Mouse (Mus musculus) CD4-positive, CD25-positive, alpha-beta regulatory T cell, adult 9 weeks (primary cell): ENCODE measurements around the gene Sprr2a2. TPM values are rescaled to one million over a fixed set of nuclear protein-coding genes. Genes with fewer than 3 reads are reported as not detected.

Experiments used
- polyA plus RNA-seq: library from polyadenylated mRNA; unstranded; fragments of 100-300 nt; shearing (Covaris generic); gene quantifications from one replicate; pipeline ENCODE4 v1.2.1, GENCODE M21; 2017

Sprr2a2 gene
- not detected for polyA plus RNA-seq

GRCm38 (mm10) chr3:92215569-92215968 lies at the start of gene Sprr2a2, which contains the start of gene Sprr2a1:
TSS of gene Sprr2a2 (plus strand) at chr3:92215920.
TSS of gene Sprr2a1 (plus strand) at chr3:92215799.

GRCm38 (mm10) chr3:92285101-92285500 lies 69.4 kb downstream of the Sprr2a2 start, which contains the start of gene Sprr2a3:
TSS of gene Sprr2a3 (plus strand) at chr3:92285417.

Other genes starting within 250 kb of the Sprr2a2 start
- gene Pglyrp3, start 201.3 kb upstream of the Sprr2a2 start, polyA plus RNA-seq: not detected
- not detected for gene Lor, start 132.8 kb upstream of the Sprr2a2 start, polyA plus RNA-seq
- not detected for gene Prr9, start 92.0 kb upstream of the Sprr2a2 start, polyA plus RNA-seq
- gene Lelp1, start 73.2 kb upstream of the Sprr2a2 start, polyA plus RNA-seq: not detected
- gene Sprr2a1, start 121 bp upstream of the Sprr2a2 start, polyA plus RNA-seq: not detected
- gene Sprr2a3, start 69.5 kb downstream of the Sprr2a2 start, polyA plus RNA-seq: not detected
- not detected for gene Sprr2b, start 100.7 kb downstream of the Sprr2a2 start, polyA plus RNA-seq
- gene Sprr2d, start 123.2 kb downstream of the Sprr2a2 start, polyA plus RNA-seq: not detected
- gene Sprr2e, start 136.2 kb downstream of the Sprr2a2 start, polyA plus RNA-seq: not detected
- not detected for gene Sprr2f, start 149.3 kb downstream of the Sprr2a2 start, polyA plus RNA-seq
- not detected for gene Sprr2h, start 169.8 kb downstream of the Sprr2a2 start, polyA plus RNA-seq
- gene Sprr2i, start 192.1 kb downstream of the Sprr2a2 start, polyA plus RNA-seq: not detected
- gene Sprr2j-ps, start 202.2 kb downstream of the Sprr2a2 start, polyA plus RNA-seq: not detected
- gene Gm9774, start 213.5 kb downstream of the Sprr2a2 start, polyA plus RNA-seq: 25.1 TPM
- not detected for gene Sprr2k, start 216.7 kb downstream of the Sprr2a2 start, polyA plus RNA-seq
- not detected for gene Sprr1b, start 222.9 kb downstream of the Sprr2a2 start, polyA plus RNA-seq
- not detected for gene Sprr3, start 242.8 kb downstream of the Sprr2a2 start, polyA plus RNA-seq